Mouse (Mus musculus): ENCODE data around the gene Eif4g1.

DNA sequence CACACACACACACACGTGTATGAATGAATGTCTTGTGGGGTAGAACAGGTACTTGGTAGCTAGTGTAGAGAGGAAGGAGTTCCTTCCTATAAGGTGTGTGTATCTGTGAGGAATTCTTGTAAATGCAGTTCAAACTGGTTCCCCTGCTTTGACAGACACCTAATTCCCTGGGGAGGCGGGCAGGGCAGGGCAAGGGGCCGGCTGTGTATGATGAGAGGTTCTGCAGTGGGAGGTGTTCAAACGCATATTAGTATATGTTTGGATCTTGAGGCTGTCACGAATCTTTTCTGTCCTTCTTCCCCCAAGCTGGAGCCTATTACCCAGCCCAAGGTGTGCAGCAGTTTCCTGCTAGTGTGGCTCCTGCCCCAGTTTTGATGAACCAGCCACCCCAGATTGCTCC is 9.3 kb downstream of the Eif4g1 start:
- TF ChIP-seq POLR2A (IDR thresholded peaks at IDR 0.05; ENCODE audit: borderline replicate concordance, low read depth, low read length) = no peak
- no peak for TF ChIP-seq CTCF (IDR thresholded peaks at IDR 0.05; ENCODE audit: low read depth, low read length)

All from bone marrow macrophage, adult 2 months (primary cell).